ENCODE assay signal across 9 mouse cellular contexts in the genomic region with DNA sequence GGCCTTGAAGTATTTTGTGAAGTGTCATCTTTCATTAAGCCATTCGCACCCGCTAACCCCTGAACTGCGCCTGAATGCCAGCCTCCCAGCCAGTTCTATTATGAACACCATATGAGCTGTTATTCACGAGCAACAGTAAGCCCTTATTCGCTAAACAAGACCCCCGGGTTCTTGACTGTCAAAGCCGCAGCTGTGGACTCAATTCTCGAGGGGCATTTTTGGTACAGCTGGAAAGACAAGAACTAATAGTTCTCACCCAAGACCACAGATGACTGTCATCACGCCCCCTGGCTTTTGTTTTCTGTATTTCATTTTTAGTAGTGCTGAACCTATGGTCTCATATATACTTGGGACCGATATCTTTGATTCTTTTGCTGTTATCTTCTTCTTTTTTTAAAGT. TPM values are rescaled to one million over a fixed set of nuclear protein-coding genes. Genes with fewer than 3 reads are reported as not detected.
DNase-seq lines count a peak whose midpoint lies in the region; ATAC-seq lines count a peak whose summit lies in the region.
"Had no signal": no experiment of that assay in that cellular context is flagged by ENCODE, and none has a peak within 500 bp of the region (broad histone marks: within the 10 kb centered on the region; RNA-seq: fewer than 3 reads in every experiment).

No protein-coding gene starts in this region.

- DNase-seq in cerebellum, postnatal 10 days: peak; percentile 40 to 77
- DNase-seq in cerebellum, adult 18-20 months: no peak
- DNase-seq in layer of hippocampus, postnatal 10 days (ENCODE audit: low spot score in 2 of 2): peak; percentile 14 to 25
- no peak for DNase-seq in layer of hippocampus, adult 8-10 months (ENCODE audit: low spot score in 2 of 2)
- peak; percentile 86 for DNase-seq in embryonic facial prominence, embryonic 14.5 days (ENCODE audit: low spot score)
- no peak for DNase-seq in liver, embryonic 11.5 days (ENCODE audit: low spot score)
- DNase-seq in layer of hippocampus, postnatal 25 days (ENCODE audit: extremely low spot score in 1 of 2, low spot score in 1 of 2): no peak

- no peak overlapping the region for H3K27ac ChIP-seq in embryonic facial prominence, embryonic 14.5 days (replicated peaks; ENCODE audit: low read depth, low read length)
- H3K27ac ChIP-seq in midbrain, embryonic 15.5 days: no peak overlapping the region
- H3K27ac ChIP-seq in liver, embryonic 11.5 days (ENCODE audit: low read depth, low read length): no peak overlapping the region

- no peaks in the 10 kb centered on the region for H3K36me3 ChIP-seq in embryonic facial prominence, embryonic 14.5 days (ENCODE audit: control insufficient read depth, insufficient read depth, low read length)
- no peaks in the 10 kb centered on the region for H3K36me3 ChIP-seq in midbrain, embryonic 15.5 days (replicated peaks)
- no peaks in the 10 kb centered on the region for H3K36me3 ChIP-seq in liver, embryonic 11.5 days (ENCODE audit: control insufficient read depth, insufficient read depth, low read length)

- H3K4me1 ChIP-seq in embryonic facial prominence, embryonic 14.5 days (ENCODE audit: control insufficient read depth, insufficient read depth, low read length): no peaks in the 10 kb centered on the region
- peaks cover 8% of the 10 kb centered on the region for H3K4me1 ChIP-seq in midbrain, embryonic 15.5 days
- H3K4me1 ChIP-seq in liver, embryonic 11.5 days (replicated peaks; ENCODE audit: control insufficient read depth, insufficient read depth, low read length): no peaks in the 10 kb centered on the region

- peaks cover 3% of the 10 kb centered on the region; the same call in 1 of the 2 replicates for H3K27me3 ChIP-seq in embryonic facial prominence, embryonic 14.5 days (replicated peaks; ENCODE audit: control insufficient read depth, insufficient read depth, low read length)
- no peaks in the 10 kb centered on the region for H3K27me3 ChIP-seq in midbrain, embryonic 15.5 days (replicated peaks)
- H3K27me3 ChIP-seq in liver, embryonic 11.5 days (replicated peaks; ENCODE audit: control insufficient read depth, insufficient read depth, low read length): peaks cover 2% of the 10 kb centered on the region; the same call in 1 of the 2 replicates

- H3K4me2 ChIP-seq in embryonic facial prominence, embryonic 14.5 days (ENCODE audit: low read depth, low read length): no peak overlapping the region
- H3K4me2 ChIP-seq in midbrain, embryonic 15.5 days: peak overlapping the region; percentile 10
- H3K4me2 ChIP-seq in liver, embryonic 11.5 days: no peak overlapping the region

- no peaks in the 10 kb centered on the region for H3K9me3 ChIP-seq in embryonic facial prominence, embryonic 14.5 days (ENCODE audit: control insufficient read depth, low read length)
- no peaks in the 10 kb centered on the region for H3K9me3 ChIP-seq in midbrain, embryonic 15.5 days
- no peaks in the 10 kb centered on the region for H3K9me3 ChIP-seq in liver, embryonic 11.5 days (ENCODE audit: control insufficient read depth, low read length)

- ATAC-seq in embryonic facial prominence, embryonic 14.5 days (ENCODE audit: low read depth): peak; percentile 87
- ATAC-seq in midbrain, embryonic 15.5 days (replicated peaks): 0 out of 2 replicates have a peak, but pooled peaks have one; percentile 42
- no peak for ATAC-seq in liver, embryonic 11.5 days (replicated peaks; ENCODE audit: low FRiP score)

- WGBS in embryonic facial prominence, embryonic 14.5 days: 44% methylated on average over 10 of the region's 10 CpGs
- WGBS in midbrain, embryonic 15.5 days: 36% methylated on average over 10 of the region's 10 CpGs
- WGBS in liver, embryonic 11.5 days: 77% methylated on average over 10 of the region's 10 CpGs

- no peak overlapping the region for H3K4me3 ChIP-seq in embryonic facial prominence, embryonic 14.5 days (ENCODE audit: low read depth, low read length)
- no peak overlapping the region for H3K4me3 ChIP-seq in midbrain, embryonic 15.5 days
- no peak overlapping the region for H3K4me3 ChIP-seq in liver, embryonic 11.5 days (ENCODE audit: low read depth, low read length)

- no peak overlapping the region for H3K9ac ChIP-seq in embryonic facial prominence, embryonic 14.5 days (ENCODE audit: low read depth, low read length)
- no peak overlapping the region for H3K9ac ChIP-seq in midbrain, embryonic 15.5 days
- no peak overlapping the region for H3K9ac ChIP-seq in liver, embryonic 11.5 days (ENCODE audit: low read depth, low read length)

RNA-seq across cellular contexts. Expression of a gene that starts 17.6 kb away (rescaled TPM):
- not detected for total RNA-seq in layer of hippocampus, postnatal 10 days (2021)
- total RNA-seq in layer of hippocampus, adult 8-10 months (2022): not detected
- 0.63 and 1.2 TPM in 2 replicates for polyA plus RNA-seq in embryonic facial prominence, embryonic 14.5 days (2014; fragmentation: Nextera tagmentation; extraction: Ambion mirVana)
- polyA plus RNA-seq in midbrain, embryonic 15.5 days (2015; fragmentation: Nextera tagmentation; extraction: Ambion mirVana): 0.32 and 0.61 TPM in 2 replicates
- 4.0 and 4.3 TPM in 2 replicates for polyA plus RNA-seq in liver, embryonic 11.5 days (2014; fragmentation: Nextera tagmentation; extraction: Ambion mirVana)
- total RNA-seq in layer of hippocampus, postnatal 25 days (2021): not detected
- total RNA-seq: left cerebral cortex, postnatal 14 days had no signal

Comparison
In these comparisons a context has a peak if more than half of its experiments do, and no peak if none do; other contexts are left out.
1. DNase-seq: peak in cerebellum, postnatal 10 days (2 of 2), layer of hippocampus, postnatal 10 days (2 of 2) and embryonic facial prominence, embryonic 14.5 days (single experiment); none in cerebellum, adult 18-20 months (0 of 2), layer of hippocampus, adult 8-10 months (0 of 2), liver, embryonic 11.5 days (single experiment) and layer of hippocampus, postnatal 25 days (0 of 2).